Mouse (Mus musculus) small intestine, adult 2 months (tissue): Measurements from ENCODE around the gene Hipk2.

Source experiments
- CTCF ChIP-seq: fragments of 200-500 bp; IDR thresholded peaks from 2 replicates; pipeline ENCODE4 v1.5.1; 2012; ENCODE audit warnings: low read depth, mild to moderate bottlenecking, control low read depth, inconsistent platforms, low read length, moderate library complexity, mixed read lengths; ENCODE audit not compliant: insufficient replicate concordance, insufficient read length; ENCODE audit errors: extremely low read depth
- POLR2A ChIP-seq: fragments of 200-500 bp; IDR thresholded peaks from 2 replicates; pipeline ENCODE4 v1.6.1; 2012; ENCODE audit warnings: low read depth, mild to moderate bottlenecking, control low read depth, inconsistent platforms, low read length, moderate library complexity

GRCm38 (mm10) chr6:38811459-38812145 lies 64.4 kb downstream of the Hipk2 start:
- no peak for TF ChIP-seq CTCF
- TF ChIP-seq POLR2A: no peak
